21 mouse cellular contexts compared by ENCODE assay signal in the genomic region with DNA sequence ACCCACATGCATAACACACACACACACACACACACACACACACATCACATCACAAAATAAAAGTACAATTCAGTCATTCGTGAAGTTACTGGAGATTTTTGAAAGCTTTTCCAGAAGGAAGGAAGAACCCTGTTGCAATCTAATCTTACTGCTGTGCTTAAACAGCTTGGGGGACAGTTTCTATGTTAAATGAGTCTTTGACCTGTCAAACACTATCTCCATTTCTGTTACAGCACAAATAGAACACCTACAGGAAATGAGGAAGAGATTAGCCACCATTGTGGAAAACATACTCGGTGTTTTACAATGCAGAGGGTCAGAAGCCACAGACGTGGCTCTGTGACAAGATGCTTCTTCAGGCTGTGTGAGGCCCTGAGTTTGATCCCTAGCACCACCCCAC.
"Had no signal": no experiment of that assay in that cellular context is flagged by ENCODE, and none has a peak within 500 bp of the region (broad histone marks: within the 10 kb centered on the region; RNA-seq: fewer than 3 reads in every experiment).

No protein-coding gene starts in this region.

- H3K9ac ChIP-seq: limb, embryonic 13.5 days; liver, embryonic 12.5 days; liver, embryonic 15.5 days; lung, embryonic 15.5 days; midbrain, embryonic 12.5 days; midbrain, embryonic 15.5 days; neural tube, embryonic 12.5 days; neural tube, embryonic 15.5 days; stomach, embryonic 15.5 days had no signal

- H3K4me1 ChIP-seq: liver, embryonic 15.5 days; midbrain, embryonic 15.5 days; neural tube, embryonic 15.5 days had no signal

- DNase-seq: kidney, postnatal 25 days; layer of hippocampus, adult 9-11 months; liver; lung, adult 18-20 months; lung, postnatal 10 days; lung, postnatal 36 days; right cerebral cortex, adult 18-20 months; right cerebral cortex, postnatal 14 days; spleen, adult 18-20 months; thymus, postnatal 25 days had no signal

- H3K4me3 ChIP-seq: layer of hippocampus, adult 2 months; limb, embryonic 10.5 days; limb, embryonic 13.5 days; liver, embryonic 12.5 days; liver, embryonic 15.5 days; lung, embryonic 15.5 days; midbrain, embryonic 12.5 days; midbrain, embryonic 15.5 days; neural tube, embryonic 12.5 days; neural tube, embryonic 15.5 days; stomach, embryonic 15.5 days had no signal

- H3K27ac ChIP-seq: layer of hippocampus, adult 2 months; limb, embryonic 10.5 days; liver, embryonic 12.5 days; liver, embryonic 15.5 days; lung, embryonic 15.5 days; midbrain, embryonic 12.5 days; midbrain, embryonic 15.5 days; neural tube, embryonic 12.5 days; neural tube, embryonic 15.5 days; stomach, embryonic 15.5 days had no signal

- H3K9me3 ChIP-seq: limb, embryonic 10.5 days; limb, embryonic 13.5 days; liver, embryonic 12.5 days; liver, embryonic 15.5 days; lung, embryonic 15.5 days; midbrain, embryonic 12.5 days; midbrain, embryonic 15.5 days; neural tube, embryonic 12.5 days; neural tube, embryonic 15.5 days; stomach, embryonic 15.5 days had no signal

- H3K27me3 ChIP-seq: limb, embryonic 13.5 days; liver, embryonic 12.5 days; liver, embryonic 15.5 days; lung, embryonic 15.5 days; midbrain, embryonic 12.5 days; midbrain, embryonic 15.5 days; neural tube, embryonic 12.5 days; neural tube, embryonic 15.5 days; stomach, embryonic 15.5 days had no signal

- H3K36me3 ChIP-seq: limb, embryonic 10.5 days; limb, embryonic 13.5 days; liver, embryonic 12.5 days; liver, embryonic 15.5 days; lung, embryonic 15.5 days; midbrain, embryonic 12.5 days; midbrain, embryonic 15.5 days; neural tube, embryonic 12.5 days; neural tube, embryonic 15.5 days; stomach, embryonic 15.5 days had no signal

- H3K4me2 ChIP-seq: limb, embryonic 13.5 days; liver, embryonic 12.5 days; liver, embryonic 15.5 days; lung, embryonic 15.5 days; midbrain, embryonic 12.5 days; midbrain, embryonic 15.5 days; neural tube, embryonic 12.5 days; neural tube, embryonic 15.5 days; stomach, embryonic 15.5 days had no signal

- ATAC-seq: liver, embryonic 12.5 days; midbrain, embryonic 15.5 days had no signal
